Mouse (Mus musculus) neutrophil, adult 65 days (primary cell): ENCODE measurements around the gene Med16. TPM values are rescaled to one million over a fixed set of nuclear protein-coding genes. Genes with fewer than 3 reads are reported as not detected.

Experiments used
- total RNA-seq: library from RNA; stranded (reverse); gene quantifications from 2 replicates; pipeline ENCODE4 v1.2.4, GENCODE M21; 2023

Gene Med16
- 38.8 and 45.7 TPM in 2 replicates for total RNA-seq

DNA sequence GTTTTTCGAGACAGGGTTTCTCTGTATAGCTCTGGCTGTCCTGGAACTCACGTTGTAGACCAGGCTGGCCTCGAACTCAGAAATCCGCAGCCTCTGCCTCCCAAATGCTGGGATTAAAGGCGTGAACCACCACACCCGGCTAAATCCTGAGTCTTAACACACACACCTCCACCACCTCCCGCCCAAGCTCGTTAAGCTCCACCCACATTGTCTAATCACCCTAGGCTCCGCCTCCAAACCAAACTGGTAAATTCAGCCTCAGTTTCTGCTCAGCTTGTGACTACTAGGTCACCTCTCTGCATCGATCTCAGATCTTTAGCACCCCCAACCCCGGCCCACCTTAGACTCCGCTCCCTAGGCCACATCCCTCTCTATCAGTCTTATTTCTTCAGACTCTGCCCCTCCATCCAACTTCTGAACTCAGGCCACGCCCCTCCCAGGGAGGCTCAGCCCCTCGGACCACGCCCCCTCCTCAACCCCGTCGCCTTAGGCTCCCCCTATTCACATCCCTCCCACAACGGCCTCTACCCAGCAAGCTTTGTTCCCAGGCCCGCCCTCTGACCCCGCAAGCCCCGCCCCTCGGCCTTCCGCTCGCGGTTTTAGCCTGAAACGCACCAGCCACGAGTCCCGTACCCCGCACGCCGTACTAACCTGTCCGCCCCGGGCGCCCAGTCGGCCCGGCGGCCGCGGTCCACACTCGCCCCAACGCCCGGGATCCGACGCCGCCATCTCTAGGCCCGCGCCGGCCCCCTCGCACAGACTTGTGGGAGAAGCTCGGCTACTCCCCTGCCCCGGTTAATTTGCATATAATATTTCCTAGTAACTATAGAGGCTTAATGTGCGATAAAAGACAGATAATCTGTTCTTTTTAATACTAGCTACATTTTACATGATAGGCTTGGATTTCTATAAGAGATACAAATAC lies at the start of gene Med16:
Med16 (minus strand) TSS at position 757 of the 925 bp plus-strand sequence.

DNA sequence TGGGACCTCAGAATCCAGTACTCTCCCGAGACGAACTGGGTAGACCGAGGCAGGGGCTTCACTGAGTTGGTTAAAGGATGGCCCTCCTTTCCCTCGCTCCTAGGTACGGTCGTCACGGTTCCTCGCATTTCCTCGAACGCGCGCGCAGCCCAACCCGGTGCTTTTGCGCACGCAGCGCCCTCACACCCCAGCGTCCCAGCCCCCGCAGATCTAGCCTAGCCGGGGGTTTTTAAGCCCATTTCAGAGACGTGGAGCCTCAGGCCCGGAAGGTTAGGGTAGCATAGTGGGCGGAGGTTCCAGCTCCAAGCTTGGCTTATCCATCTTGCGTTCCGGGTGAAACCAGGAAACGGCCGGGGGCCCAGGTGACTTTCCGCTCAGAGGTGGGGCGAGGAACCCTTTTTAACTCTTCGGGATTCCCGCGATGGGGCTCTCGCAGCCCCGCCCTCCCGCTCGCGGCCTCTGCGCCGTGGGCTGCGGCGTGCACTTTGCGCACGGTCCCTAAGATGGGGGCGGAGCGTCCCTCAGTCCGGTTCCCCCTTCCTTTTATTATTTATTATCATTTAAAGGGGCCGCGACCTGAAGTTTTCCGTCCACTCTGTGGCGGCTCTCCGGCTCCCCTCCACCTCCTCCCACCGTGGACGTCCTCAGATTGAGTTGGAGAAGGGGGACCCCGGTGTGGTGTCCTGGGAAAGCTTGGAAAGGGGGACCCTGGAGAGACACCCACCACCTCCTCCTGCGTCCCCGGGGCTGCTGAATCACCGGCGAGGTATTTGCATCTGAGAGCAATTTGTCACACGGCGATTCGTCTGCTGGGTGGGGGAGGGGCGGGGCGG lies 18.0 kb upstream of the Med16 start, which contains the start of gene Arid3a:
Arid3a (plus strand) TSS at position 553 of the 833 bp plus-strand sequence.

DNA sequence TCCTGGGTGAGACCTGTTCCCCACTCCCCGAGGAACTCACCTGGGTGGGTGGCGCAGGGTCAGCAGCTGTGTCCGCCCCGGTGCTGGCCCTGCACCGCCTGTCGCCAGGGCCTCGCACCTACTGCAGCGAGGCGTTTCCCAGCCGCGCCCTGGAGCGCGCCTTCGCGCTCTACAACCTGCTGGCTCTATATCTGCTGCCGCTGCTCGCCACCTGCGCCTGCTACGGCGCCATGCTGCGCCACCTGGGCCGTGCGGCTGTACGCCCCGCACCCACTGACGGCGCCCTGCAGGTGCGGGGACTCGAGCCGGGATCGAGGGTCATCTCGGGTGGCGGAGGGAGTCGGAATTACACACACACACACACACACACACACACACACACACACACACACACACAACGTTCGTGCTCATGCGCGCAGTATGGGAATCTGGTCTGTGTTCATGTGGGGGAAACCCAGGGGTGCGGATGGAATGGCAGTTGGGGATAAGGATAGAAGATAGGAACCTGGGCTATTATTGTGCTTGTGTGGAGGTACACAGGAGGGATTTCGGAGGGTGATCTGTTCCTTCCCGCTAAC lies 12.3 kb upstream of the Med16 start, which contains the start of gene R3hdm4:
R3hdm4 (minus strand) TSS at position 251 of the 578 bp plus-strand sequence.

DNA sequence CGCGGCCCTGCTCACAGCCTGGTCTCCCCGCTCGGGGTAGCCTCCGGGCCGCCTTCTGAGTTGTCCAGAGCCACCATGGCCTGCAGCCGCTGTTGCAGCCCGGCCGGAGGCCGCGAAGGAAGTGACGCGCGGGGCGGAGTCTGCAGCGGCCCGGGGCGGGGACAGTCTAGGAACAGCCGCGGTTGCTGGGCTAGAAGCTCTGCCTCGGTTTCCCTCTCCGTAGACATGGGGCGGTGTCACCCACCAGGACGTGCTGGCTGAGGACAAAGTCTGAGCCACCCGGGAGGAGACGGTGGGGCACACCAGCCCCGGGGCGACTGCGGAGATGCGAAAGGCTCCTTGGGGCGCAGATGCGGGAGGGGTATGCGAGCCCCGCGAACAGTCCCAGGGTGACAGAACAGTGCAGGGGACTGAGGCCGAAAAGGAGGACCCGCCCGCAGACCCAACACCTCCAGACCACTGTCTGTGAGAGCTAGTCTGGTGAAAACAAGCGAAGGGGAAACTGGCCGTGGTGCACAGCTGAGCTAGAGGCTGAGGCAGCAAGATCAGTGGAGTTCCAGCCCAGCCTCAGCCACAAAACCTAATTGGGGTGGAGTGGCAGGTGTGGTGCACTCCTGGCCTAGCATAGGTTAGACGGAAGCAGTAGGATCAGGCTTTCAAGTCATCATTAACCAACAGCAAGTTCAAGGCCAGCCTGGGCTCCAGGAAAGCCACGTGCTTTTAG lies 8.2 kb upstream of the Med16 start, which contains the start of gene Kiss1r:
Kiss1r (plus strand) TSS at position 164 of the 724 bp plus-strand sequence.

DNA sequence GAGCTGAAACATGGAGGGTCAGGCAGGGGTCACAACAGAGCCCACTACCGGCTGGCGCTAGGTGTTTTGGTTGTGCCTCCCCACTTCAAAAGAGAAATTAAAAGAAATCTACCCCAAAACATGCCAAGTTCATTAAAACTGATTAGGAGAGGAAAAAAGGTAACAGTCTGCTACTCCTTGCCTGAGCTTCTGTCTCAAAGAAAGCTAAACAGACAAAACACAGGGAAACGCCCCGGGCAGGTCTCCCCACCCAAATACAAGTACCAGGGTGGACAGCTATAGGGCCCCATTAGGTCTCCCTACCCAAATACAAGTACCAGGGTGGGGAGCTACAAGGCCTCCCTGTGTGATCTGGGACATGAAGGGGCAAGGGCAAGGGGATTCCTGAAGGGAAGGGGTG lies 1.8 kb upstream of the Med16 start, which contains the start of gene Gm26602:
Gm26602 (plus strand) TSS at position 301 of the 400 bp plus-strand sequence.

DNA sequence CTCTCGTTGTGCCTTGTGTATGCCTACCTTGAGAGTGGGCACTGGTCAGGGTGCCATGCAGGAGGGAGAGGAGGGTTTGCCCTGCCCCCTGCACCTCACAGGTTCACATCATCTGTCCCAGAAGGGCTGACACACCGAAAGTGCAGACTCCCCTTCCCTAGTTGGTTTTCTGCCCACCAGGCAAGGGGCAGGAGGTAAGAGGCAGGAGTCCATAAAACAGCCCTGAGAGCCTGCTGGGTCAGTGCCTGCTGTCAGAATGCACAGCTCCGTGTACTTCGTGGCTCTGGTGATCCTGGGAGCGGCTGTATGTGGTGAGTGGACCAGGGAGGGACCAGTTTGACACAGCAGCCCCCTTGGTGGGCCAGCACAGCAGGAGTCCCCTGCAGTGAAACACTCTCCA lies 18.1 kb downstream of the Med16 start, which contains the start of gene Cfd:
Cfd (plus strand) TSS at position 184 of the 400 bp plus-strand sequence.

DNA sequence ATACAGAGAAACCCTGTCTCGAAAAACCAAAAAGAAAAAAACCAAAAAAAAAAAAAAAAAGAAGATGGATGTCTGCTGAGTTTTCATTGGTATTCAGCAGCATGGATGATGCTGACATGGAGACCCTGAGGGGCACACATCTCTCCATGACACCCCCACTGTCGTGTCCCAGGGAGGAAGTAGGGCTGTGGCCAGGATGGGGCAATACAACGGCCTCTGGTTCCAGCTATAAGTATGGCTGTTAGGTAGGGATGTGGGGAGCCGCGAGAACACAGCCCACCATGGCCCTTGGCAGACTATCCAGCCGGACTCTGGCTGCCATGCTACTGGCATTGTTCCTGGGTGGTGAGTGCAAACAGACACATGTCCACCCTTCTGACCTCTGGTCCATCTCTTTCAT lies 22.7 kb downstream of the Med16 start, which contains the start of gene Elane:
Elane (plus strand) TSS at position 194 of the 400 bp plus-strand sequence.

DNA sequence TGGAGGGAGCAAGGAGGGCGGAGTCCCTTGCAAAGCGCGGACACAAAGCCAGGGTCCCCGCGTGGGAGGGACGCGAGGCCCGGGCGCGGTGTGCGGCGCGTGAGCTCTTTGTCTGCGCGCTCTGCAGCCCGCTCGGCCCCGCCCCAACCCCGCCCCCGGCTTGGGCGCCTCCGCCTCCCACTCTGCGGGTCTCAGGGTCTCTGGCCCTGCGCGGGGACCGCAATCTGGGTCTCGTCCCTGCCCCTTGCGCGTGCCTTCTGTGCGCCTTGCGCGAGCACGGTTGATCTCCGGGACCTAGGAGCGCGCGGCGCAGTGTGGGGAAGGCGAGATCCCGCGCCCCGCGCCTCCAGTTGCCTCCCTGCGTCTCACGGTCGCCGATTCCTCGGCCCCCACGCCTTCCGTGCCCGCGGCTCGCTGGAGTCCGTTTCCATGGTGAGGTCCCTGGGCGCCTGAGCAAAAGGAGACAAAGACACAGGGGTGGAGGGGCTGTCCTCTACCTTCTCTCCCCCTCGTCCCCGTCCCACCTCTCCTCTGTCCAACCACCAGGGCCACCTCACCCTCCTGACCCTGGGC lies 34.3 kb downstream of the Med16 start, which contains the start of the genes Prtn3 and Plppr3:
Prtn3 (plus strand) TSS at position 187 of the 573 bp plus-strand sequence.
Plppr3 (minus strand) TSS at position 345 of the 573 bp plus-strand sequence.

DNA sequence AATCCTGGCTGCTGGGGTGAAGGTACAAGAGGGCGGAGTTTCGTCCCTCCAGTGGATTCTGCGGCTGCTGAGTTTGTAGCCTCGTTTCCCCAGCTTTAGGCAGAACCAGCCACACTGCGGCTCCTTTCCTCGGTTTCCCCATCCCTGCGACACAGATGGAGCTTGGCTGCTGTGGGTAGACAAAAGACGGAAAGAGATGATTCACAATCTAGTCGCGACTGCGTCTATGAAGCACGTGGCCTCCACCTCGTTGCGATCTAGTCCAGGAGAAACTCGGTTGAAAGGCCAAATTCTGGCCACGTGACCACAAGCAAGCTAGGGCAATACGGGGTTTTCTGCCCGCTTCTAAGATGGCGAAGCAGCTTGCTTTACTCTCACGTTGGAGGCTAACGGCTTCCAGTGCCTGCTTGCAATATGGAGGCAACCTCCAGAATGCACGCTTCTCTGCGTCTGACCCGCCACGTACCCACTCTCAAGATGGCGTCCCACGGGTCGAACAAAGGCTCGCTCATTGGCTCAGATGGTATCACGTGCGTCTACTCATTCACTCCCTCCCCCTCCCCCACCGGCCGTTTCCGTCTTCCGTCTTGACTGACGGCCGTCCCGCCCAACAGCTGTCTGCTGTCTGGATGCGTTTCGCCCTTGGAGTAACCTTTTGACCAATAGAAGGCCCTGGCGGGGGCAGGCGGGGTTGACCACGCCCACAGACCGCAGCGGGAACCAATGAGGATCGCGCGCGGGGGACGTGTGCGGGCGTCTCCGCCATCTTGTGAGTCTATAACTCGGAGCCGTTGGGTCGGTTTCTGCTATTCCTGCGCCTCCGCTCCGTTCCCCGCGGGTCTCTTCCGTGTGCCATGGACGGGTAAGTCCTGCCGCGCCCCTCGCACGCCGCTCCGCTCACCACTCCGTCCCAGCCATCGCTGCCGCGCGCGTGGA lies 54.6 kb downstream of the Med16 start, which contains the start of gene Ptbp1:
Ptbp1 (plus strand) TSS at position 568 of the 936 bp plus-strand sequence.

Other genes starting within 250 kb of the Med16 start
- not detected in 2 replicates for gene Madcam1, start 244.4 kb downstream of the Med16 start, total RNA-seq
- 16.1 and 19.4 TPM in 2 replicates for gene Tpgs1, start 239.6 kb downstream of the Med16 start, total RNA-seq
- 62.7 and 69.8 TPM in 2 replicates for gene Cdc34, start 226.7 kb downstream of the Med16 start, total RNA-seq
- gene Gzmm, start 219.9 kb downstream of the Med16 start, total RNA-seq: 1.6 and 2.3 TPM in 2 replicates
- 78.7 and 95.6 TPM in 2 replicates for gene Bsg, start 204.4 kb downstream of the Med16 start, total RNA-seq
- gene Hcn2, start 192.3 kb downstream of the Med16 start, total RNA-seq: not detected in 2 replicates
- 10.1 and 11.3 TPM in 2 replicates for gene Polrmt, start 162.3 kb downstream of the Med16 start, total RNA-seq
- gene Fgf22, start 153.8 kb downstream of the Med16 start, total RNA-seq: not detected in 2 replicates
- 18.7 and 24.0 TPM in 2 replicates for gene Rnf126, start 142.0 kb downstream of the Med16 start, total RNA-seq
- 3.4 and 5.5 TPM in 2 replicates for gene Fstl3, start 131.7 kb downstream of the Med16 start, total RNA-seq
- gene Prss57, start 118.0 kb downstream of the Med16 start, total RNA-seq: 15.8 and 16.6 TPM in 2 replicates
- 104 and 146 TPM in 2 replicates for gene Palm, start 115.4 kb downstream of the Med16 start, total RNA-seq
- 0.60 and 1.1 TPM in 2 replicates for gene Misp, start 87.9 kb downstream of the Med16 start, total RNA-seq
- gene Ptbp1, start 54.5 kb downstream of the Med16 start, total RNA-seq: 224 and 230 TPM in 2 replicates
- 374 and 461 TPM in 2 replicates for gene Prtn3, start 34.4 kb downstream of the Med16 start, total RNA-seq
- 21.5 and 22.3 TPM in 2 replicates for gene Plppr3, start 34.3 kb downstream of the Med16 start, total RNA-seq
- 409 and 433 TPM in 2 replicates for gene Elane, start 22.7 kb downstream of the Med16 start, total RNA-seq
- gene Cfd, start 18.1 kb downstream of the Med16 start, total RNA-seq: not detected in 2 replicates
- gene Gm26602, start 1.9 kb upstream of the Med16 start, total RNA-seq: not detected in 2 replicates
- gene Kiss1r, start 8.0 kb upstream of the Med16 start, total RNA-seq: 5.0 and 5.7 TPM in 2 replicates
- 563 and 732 TPM in 2 replicates for gene R3hdm4, start 12.3 kb upstream of the Med16 start, total RNA-seq
- gene Arid3a, start 18.1 kb upstream of the Med16 start, total RNA-seq: 203 and 226 TPM in 2 replicates
- gene Wdr18, start 51.2 kb upstream of the Med16 start, total RNA-seq: 13.5 and 19.5 TPM in 2 replicates
- gene Grin3b, start 61.8 kb upstream of the Med16 start, total RNA-seq: 0.16 and 0.19 TPM in 2 replicates
- gene Tmem259, start 75.4 kb upstream of the Med16 start, total RNA-seq: 65.1 and 75.1 TPM in 2 replicates
- 381 and 568 TPM in 2 replicates for gene Cnn2, start 79.7 kb upstream of the Med16 start, total RNA-seq
- 105 and 153 TPM in 2 replicates for gene Abca7, start 87.6 kb upstream of the Med16 start, total RNA-seq
- 445 and 546 TPM in 2 replicates for gene Arhgap45, start 107.7 kb upstream of the Med16 start, total RNA-seq
- 31.6 and 36.0 TPM in 2 replicates for gene Polr2e, start 130.9 kb upstream of the Med16 start, total RNA-seq
- gene Gpx4, start 138.2 kb upstream of the Med16 start, total RNA-seq: 228 and 229 TPM in 2 replicates
- gene Sbno2, start 196.6 kb upstream of the Med16 start, total RNA-seq: 164 and 210 TPM in 2 replicates
- gene Stk11, start 206.9 kb upstream of the Med16 start, total RNA-seq: 193 and 249 TPM in 2 replicates
- 81.5 and 92.7 TPM in 2 replicates for gene Atp5d, start 229.7 kb upstream of the Med16 start, total RNA-seq
- gene Cbarp, start 231.9 kb upstream of the Med16 start, total RNA-seq: 0.61 and 1.3 TPM in 2 replicates
- 220 and 226 TPM in 2 replicates for gene Midn, start 239.3 kb upstream of the Med16 start, total RNA-seq